13 mouse cellular contexts compared by ENCODE assay signal in the genomic region with DNA sequence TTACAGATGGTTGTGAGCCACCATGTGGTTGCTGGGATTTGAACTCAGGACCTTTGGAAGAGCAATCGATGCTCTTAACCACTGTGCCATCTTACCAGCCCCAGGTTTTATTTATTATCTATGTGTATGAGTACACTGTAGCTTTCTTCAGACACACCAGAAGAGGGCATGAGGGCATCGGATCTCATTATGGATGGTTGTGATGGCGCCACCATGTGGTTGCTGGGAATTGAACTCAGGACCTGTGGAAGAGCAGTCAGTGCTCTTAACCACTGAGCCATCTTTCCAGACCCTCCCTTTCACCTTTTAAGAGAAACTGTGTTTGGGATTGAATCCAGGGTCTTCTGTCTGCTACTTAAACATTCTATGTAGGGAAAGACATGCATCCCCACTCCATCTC. TPM values are rescaled to one million over a fixed set of nuclear protein-coding genes. Genes with fewer than 3 reads are reported as not detected.
DNase-seq lines count a peak whose midpoint lies in the region; ATAC-seq and TF ChIP-seq lines count a peak whose summit lies in the region.
"Not testable (repeated sequence)": the region's sequence is repeated elsewhere in the genome, so short reads cannot be mapped to it uniquely, and the experiment has no call there.
"Had no signal": no experiment of that assay in that cellular context is flagged by ENCODE, and none has a peak within 500 bp of the region (broad histone marks: within the 10 kb centered on the region; RNA-seq: fewer than 3 reads in every experiment).

No protein-coding gene starts in this region.

- not testable (repeated sequence) for H3K27ac ChIP-seq in CH12.LX (ENCODE audit: insufficient read depth, low read depth); gastrocnemius, adult 2 months; layer of hippocampus, adult 2 months; midbrain, postnatal 0 days (ENCODE audit: low read depth, low read length)

- DNase-seq in CH12.LX (ENCODE audit: extremely low read depth) = peak; percentile 9
- peak; percentile 1 for DNase-seq in NIH3T3 (ENCODE audit: low read depth)
- peak; percentile 9 for DNase-seq in adrenal gland, postnatal 25 days
- DNase-seq in gastrocnemius, adult 2 months; layer of hippocampus, adult 2 months (ENCODE audit: low spot score in 2 of 2); midbrain, postnatal 0 days (ENCODE audit: low spot score): not testable (repeated sequence)
- DNase-seq in thymus, postnatal 25 days = peak; percentile 4

- TF ChIP-seq RAD21 in CH12.LX (IDR thresholded peaks at IDR 0.05; ENCODE audit: low read depth, low read length) = not testable (repeated sequence)

- not testable (repeated sequence) for TF ChIP-seq POLR2A in CH12.LX (IDR thresholded peaks at IDR 0.05; ENCODE audit: low read depth, low read length)

- peak in 1 of 2 experiments; percentile 62; a peak in 2 of 4 replicates for TF ChIP-seq CTCF in CH12.LX (conservative IDR thresholded peaks at IDR 0.05 in 1 of 2, IDR thresholded peaks at IDR 0.05 in 1 of 2; ENCODE audit: low read depth in 2 of 2, low read length in 2 of 2)
- peak; percentile 20; the same call in 1 of the 2 replicates for TF ChIP-seq CTCF in gastrocnemius, adult 2 months (IDR thresholded peaks at IDR 0.05)
- peak; percentile 51 for TF ChIP-seq CTCF in layer of hippocampus, adult 2 months (conservative IDR thresholded peaks at IDR 0.05)
- TF ChIP-seq CTCF in midbrain, postnatal 0 days (IDR thresholded peaks at IDR 0.05) = peak; percentile 23

- not testable (repeated sequence) for H3K9me3 ChIP-seq in CH12.LX (replicated peaks; ENCODE audit: low read length); midbrain, postnatal 0 days (ENCODE audit: low read length)

- TF ChIP-seq EP300 in CH12.LX (IDR thresholded peaks at IDR 0.05; ENCODE audit: low read length) = not testable (repeated sequence)

- 64% methylated on average over 3 of the region's 3 CpGs for WGBS in midbrain, postnatal 0 days

- in situ Hi-C loops in CH12.LX (cut with MboI; ENCODE audit: low pct_ligation_motif_present, low pct_unique_long_range_greater_than_20kb, low sequenced_read_pairs) = not testable (repeated sequence)

- ATAC-seq in midbrain, postnatal 0 days (ENCODE audit: low FRiP score) = not testable (repeated sequence)

- H3K36me3 ChIP-seq in CH12.LX (replicated peaks in 1 of 2; ENCODE audit: control insufficient read depth in 1 of 2, insufficient read depth in 1 of 2, low read length in 1 of 2); midbrain, postnatal 0 days (ENCODE audit: insufficient read depth, low read length): not testable (repeated sequence)

- H3K27me3 ChIP-seq in CH12.LX (replicated peaks); midbrain, postnatal 0 days (ENCODE audit: insufficient read depth, low read length): not testable (repeated sequence)

- H3K9ac ChIP-seq in CH12.LX (ENCODE audit: insufficient read depth, low read depth); midbrain, postnatal 0 days (replicated peaks; ENCODE audit: low read length, poor library complexity, severe bottlenecking): not testable (repeated sequence)

- not testable (repeated sequence) for H3K4me1 ChIP-seq in CH12.LX (ENCODE audit: control insufficient read depth in 1 of 2, insufficient read depth in 2 of 2); midbrain, postnatal 0 days (ENCODE audit: insufficient read depth, low read length)

- H3K4me2 ChIP-seq in CH12.LX (ENCODE audit: insufficient read depth, low read depth, poor library complexity, severe bottlenecking); midbrain, postnatal 0 days (ENCODE audit: low read depth, low read length, poor library complexity, severe bottlenecking): not testable (repeated sequence)

- intact Hi-C loops in gastrocnemius, adult 2 months (cut with DNase I) = not testable (repeated sequence)

- not testable (repeated sequence) for H3K79me2 ChIP-seq in CH12.LX (replicated peaks; ENCODE audit: control insufficient read depth, extremely low read depth, insufficient read depth, poor library complexity, severe bottlenecking)

- dilution Hi-C loops in CH12.LX (cut with MboI; ENCODE audit: extremely low pct_ligation_motif_present, extremely low pct_unique_long_range_greater_than_20kb, low sequenced_read_pairs) = not testable (repeated sequence)

- not testable (repeated sequence) for H3K4me3 ChIP-seq in CH12.LX (replicated peaks in 1 of 3; ENCODE audit: low read depth in 2 of 3, low read length in 2 of 3, poor library complexity in 1 of 3); gastrocnemius, adult 2 months; layer of hippocampus, adult 2 months; midbrain, postnatal 0 days (ENCODE audit: low read depth, low read length)

RNA-seq across cellular contexts. Expression of a gene that starts 24.7 kb away (rescaled TPM):
- total RNA-seq in CH12.LX (2012; rRNA removed) = 0.04 and 0.08 TPM in 2 replicates
- total RNA-seq in CH12.LX (2014; rRNA removed) = 0.27 TPM in 2 replicates
- 0.04 and 0.08 TPM in 2 replicates for polyA plus RNA-seq in CH12.LX (2012; ENCODE audit: insufficient read length, low read depth)
- total RNA-seq in adrenal gland, postnatal 25 days (2021) = 1.7 and 2.0 TPM in 2 replicates
- 1 to 10 TPM in 1 of 2 experiments, under 1 TPM in 1; 0.99 to 1.3 TPM for total RNA-seq in gastrocnemius, adult 2 months (2021)
- total RNA-seq in layer of hippocampus, adult 2 months (2021) = 10 to 100 TPM; 38.4 to 41.6 TPM
- 74.5 and 80.0 TPM in 2 replicates for total RNA-seq in midbrain, postnatal 0 days (2014; rRNA removed)
- 12.6 and 15.2 TPM in 2 replicates for polyA plus RNA-seq in midbrain, postnatal 0 days (2015; fragmentation: Nextera tagmentation; extraction: Ambion mirVana)
- total RNA-seq: liver, adult 2 months; megakaryocyte, adult 5-6 weeks; monocyte, adult 5-6 weeks; neutrophil, adult 5-6 weeks had no signal
- polyA plus RNA-seq: erythroblast, embryonic 14.5 days; liver, adult 2 months; small intestine, adult 2 months had no signal

Comparison
In these comparisons a context has a peak if more than half of its experiments do, and no peak if none do; other contexts are left out.
1. RNA of a gene that starts 24.7 kb away (total RNA-seq): 74.5 to 80.0 TPM in midbrain, postnatal 0 days and 38.4 to 41.6 TPM in layer of hippocampus, adult 2 months; 1.7 to 2.0 TPM in adrenal gland, postnatal 25 days, 0.99 to 1.3 TPM in gastrocnemius, adult 2 months and 0.04 to 0.27 TPM in CH12.LX; every median in the first group is over 10 times any median in the second.